Mouse (Mus musculus) intestine, postnatal 0 days (tissue): ENCODE measurements around the gene Ndst2. TPM values are rescaled to one million over a fixed set of nuclear protein-coding genes. Genes with fewer than 3 reads are reported as not detected.
A peak's percentile ranks its signal among the peaks of the same experiment; 100 is the strongest.

Experiments used
- ATAC-seq: fragments of 200-750 bp; cut with Nextera tagmentation; 2 replicates; pipeline ENCODE4 v1.8.0; 2017; ENCODE audit warnings: mild to moderate bottlenecking, moderate TSS enrichment, moderate library complexity
- H3K27ac ChIP-seq: fragments of 300-500 bp; sonication (generic); 2 replicates; pipeline ENCODE4 v1.5.1; 2014; ENCODE audit warnings: mild to moderate bottlenecking, low read depth, low read length, moderate library complexity
- H3K27me3 ChIP-seq: fragments of 300-500 bp; sonication (generic); replicated peaks from 2 replicates; pipeline ENCODE4 v1.6.1; 2014; ENCODE audit warnings: low read length, mixed read lengths; ENCODE audit not compliant: control insufficient read depth, insufficient read depth
- H3K36me3 ChIP-seq: fragments of 300-500 bp; sonication (generic); 2 replicates; pipeline ENCODE4 v1.6.1; 2014; ENCODE audit warnings: mild to moderate bottlenecking, moderate library complexity; ENCODE audit not compliant: control insufficient read depth, insufficient read depth
- H3K4me1 ChIP-seq: fragments of 300-500 bp; sonication (generic); replicated peaks from 2 replicates; pipeline ENCODE4 v1.6.1; 2014; ENCODE audit warnings: antibody characterized with exemption, low read length, mixed read lengths; ENCODE audit not compliant: control insufficient read depth, insufficient read depth
- H3K4me2 ChIP-seq: fragments of 300-500 bp; sonication (generic); replicated peaks from 2 replicates; pipeline ENCODE4 v1.6.1; 2014; ENCODE audit warnings: low read depth, mild to moderate bottlenecking, moderate library complexity
- H3K4me3 ChIP-seq: fragments of 300-500 bp; sonication (generic); 2 replicates; pipeline ENCODE4 v1.5.1; 2014; ENCODE audit warnings: low read depth, low read length
- H3K9ac ChIP-seq: fragments of 300-500 bp; sonication (generic); 2 replicates; pipeline ENCODE4 v1.6.1; 2014; ENCODE audit warnings: mild to moderate bottlenecking, low read depth, low read length
- H3K9me3 ChIP-seq: fragments of 300-500 bp; sonication (generic); 2 replicates; pipeline ENCODE4 v1.6.1; 2016; ENCODE audit warnings: mixed run types; ENCODE audit not compliant: control insufficient read depth
- CTCF ChIP-seq: sonication (generic); IDR thresholded peaks from 2 replicates; pipeline ENCODE4 v1.5.1; 2016; ENCODE audit warnings: low read depth, mild to moderate bottlenecking, control low read depth, antibody characterized with exemption, moderate library complexity
- WGBS: fragments of 180-500 bp; shearing (Covaris S2); extraction: QIAGEN DNeasy Blood & Tissue Kit; methylation state at CpG from one replicate; pipeline ENCODE4 v1.1.7; 2014; 5-methylcytosine and 5-hydroxymethylcytosine counted together
- polyA plus RNA-seq: library from polyadenylated mRNA; unstranded; fragments of >200 nt; fragmentation: Nextera tagmentation; extraction: Ambion mirVana; gene quantifications from 2 replicates; pipeline ENCODE4 v1.2.1, GENCODE M21; 2015

The Ndst2 gene
- polyA plus RNA-seq, 1 experiment from 2014 or later: 9.8 TPM

DNA sequence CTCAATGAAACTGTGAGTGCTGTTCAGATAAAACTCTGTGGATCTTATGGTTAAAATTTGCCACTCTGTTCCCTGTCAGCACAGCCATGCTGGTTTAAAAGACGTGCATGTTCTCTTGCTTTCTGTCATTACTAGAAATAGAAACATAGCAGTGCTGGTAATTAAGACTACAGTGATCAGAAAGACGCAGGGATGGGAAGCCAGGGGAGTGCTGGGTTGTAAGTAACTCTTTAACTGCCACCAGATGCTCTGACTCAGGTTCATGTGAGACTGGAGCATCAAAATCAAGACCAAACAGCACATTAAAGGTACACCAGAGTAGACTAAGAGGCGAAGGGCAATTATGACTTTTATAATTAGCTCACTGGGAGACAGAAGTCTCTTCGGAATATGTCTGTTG lies 14.0 kb upstream of the Ndst2 start:
- no peak for ATAC-seq
- H3K27me3 ChIP-seq: no peaks in the 10 kb centered on the region
- no peak overlapping the region for H3K9ac ChIP-seq
- TF ChIP-seq CTCF: no peak
- H3K36me3 ChIP-seq: peaks cover 27% of the 10 kb centered on the region
- H3K9me3 ChIP-seq: no peaks in the 10 kb centered on the region
- H3K4me1 ChIP-seq: 0 out of 2 replicates have a peak, but pooled peaks cover 3% of the 10 kb centered on the region
- 64% methylated on average over 4 of the region's 4 CpGs for WGBS
- H3K27ac ChIP-seq: no peak overlapping the region
- no peak overlapping the region for H3K4me3 ChIP-seq
- no peak overlapping the region for H3K4me2 ChIP-seq

DNA sequence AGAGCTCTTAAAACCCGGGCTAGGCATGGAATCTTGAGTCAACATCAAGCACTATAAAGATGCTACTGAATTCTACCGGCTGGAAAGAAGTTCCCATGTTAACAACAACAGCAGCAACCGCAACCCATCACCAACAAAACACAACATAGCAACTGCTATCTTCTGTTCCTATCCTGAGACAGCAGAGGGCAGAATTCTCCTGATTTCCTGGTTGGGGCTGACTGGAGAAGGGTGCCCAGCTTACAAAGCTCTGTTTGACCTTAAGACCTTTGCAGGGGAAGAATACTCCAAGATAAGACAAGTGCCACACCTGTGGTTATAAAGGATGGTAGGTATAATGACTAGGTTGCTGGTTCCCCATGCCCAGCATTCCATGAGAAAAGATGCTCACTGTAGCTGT lies 12.6 kb upstream of the Ndst2 start:
- H3K27me3 ChIP-seq: no peaks in the 10 kb centered on the region
- no peak overlapping the region for H3K9ac ChIP-seq
- H3K4me1 ChIP-seq: 0 out of 2 replicates have a peak, but pooled peaks cover 3% of the 10 kb centered on the region
- H3K36me3 ChIP-seq: peaks cover 35% of the 10 kb centered on the region
- H3K27ac ChIP-seq: no peak overlapping the region
- H3K9me3 ChIP-seq: no peaks in the 10 kb centered on the region
- no peak overlapping the region for H3K4me3 ChIP-seq
- H3K4me2 ChIP-seq: no peak overlapping the region
- TF ChIP-seq CTCF: peak; percentile 63
- 68% methylated on average over 3 of the region's 3 CpGs for WGBS
- ATAC-seq: 0 out of 2 replicates have a peak, but pooled peaks have one; percentile 9

DNA sequence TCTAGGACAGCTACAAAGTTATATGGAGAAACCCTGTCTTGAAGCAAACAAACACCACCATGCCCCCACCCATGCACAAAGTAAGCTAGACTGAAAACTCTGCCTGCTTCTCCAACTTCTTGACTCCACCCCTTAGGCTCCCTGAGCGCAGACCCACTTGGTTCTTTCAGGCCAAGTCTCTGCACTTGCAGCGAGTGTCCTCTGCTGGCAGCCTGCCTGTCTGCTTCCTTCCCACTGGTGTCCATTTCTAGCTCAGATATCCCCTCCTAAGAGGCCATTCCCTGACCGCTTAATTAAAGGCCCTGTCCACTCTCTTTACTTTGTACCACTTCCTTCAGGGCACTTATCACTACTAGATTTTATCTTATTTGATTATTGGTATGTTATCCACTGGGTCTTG lies 9.3 kb upstream of the Ndst2 start:
- H3K4me3 ChIP-seq: no peak overlapping the region
- H3K4me1 ChIP-seq: no peaks in the 10 kb centered on the region
- no peak for ATAC-seq
- 65% methylated on average over 3 of the region's 3 CpGs for WGBS
- H3K9me3 ChIP-seq: no peaks in the 10 kb centered on the region
- no peak overlapping the region for H3K27ac ChIP-seq
- peaks cover 65% of the 10 kb centered on the region for H3K36me3 ChIP-seq
- no peaks in the 10 kb centered on the region for H3K27me3 ChIP-seq
- peak; percentile 36 for TF ChIP-seq CTCF
- no peak overlapping the region for H3K9ac ChIP-seq
- no peak overlapping the region for H3K4me2 ChIP-seq

DNA sequence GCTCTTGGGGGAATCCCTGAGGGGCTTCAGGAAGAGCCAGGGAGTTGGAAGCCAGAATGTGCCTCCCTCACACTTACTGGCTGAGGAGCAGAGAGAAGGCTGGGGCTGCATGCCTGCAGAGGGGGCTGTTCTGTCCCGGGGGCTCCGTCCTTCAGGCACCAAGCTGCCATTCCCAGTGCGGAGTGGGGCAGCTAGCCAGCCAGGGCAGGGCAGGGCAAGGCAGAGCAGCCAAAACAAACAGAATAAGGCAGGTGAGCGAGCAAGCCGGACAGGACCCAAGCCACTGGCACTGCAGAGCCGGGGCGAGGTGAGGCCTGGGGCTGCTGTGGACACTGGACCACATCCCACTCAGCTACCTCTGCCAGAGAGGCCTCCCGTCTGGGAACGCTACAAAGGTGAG lies 6.9 kb upstream of the Ndst2 start:
- no peak for ATAC-seq
- no peaks in the 10 kb centered on the region for H3K4me1 ChIP-seq
- H3K4me3 ChIP-seq: no peak overlapping the region
- H3K4me2 ChIP-seq: no peak overlapping the region
- WGBS: 77% methylated on average over 9 of the region's 9 CpGs
- H3K27me3 ChIP-seq: no peaks in the 10 kb centered on the region
- no peak for TF ChIP-seq CTCF
- H3K36me3 ChIP-seq: peaks cover 70% of the 10 kb centered on the region
- H3K27ac ChIP-seq: no peak overlapping the region
- H3K9me3 ChIP-seq: no peaks in the 10 kb centered on the region
- H3K9ac ChIP-seq: no peak overlapping the region

DNA sequence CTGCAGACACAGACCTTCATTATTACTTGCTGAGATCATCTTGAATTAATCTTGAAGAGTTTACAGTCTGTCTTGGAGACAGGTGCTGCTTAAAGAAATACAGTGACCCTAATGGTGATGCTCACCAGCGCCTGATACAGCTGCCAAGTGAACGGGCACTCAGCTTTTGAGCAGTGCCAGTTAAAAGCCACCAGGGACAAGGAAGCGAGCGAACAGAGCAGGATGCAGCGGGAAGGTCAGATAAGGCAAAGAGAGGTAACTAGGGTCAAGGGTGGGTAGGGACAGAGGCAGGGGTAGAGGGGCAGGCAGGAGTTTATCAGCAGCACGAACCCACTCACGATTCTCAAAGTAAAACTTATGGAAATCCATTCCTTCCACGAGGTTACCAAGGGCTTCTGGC lies 4.1 kb upstream of the Ndst2 start:
- H3K4me1 ChIP-seq: peaks cover under 1% of the 10 kb centered on the region; the same call in 1 of the 2 replicates
- H3K9me3 ChIP-seq: no peaks in the 10 kb centered on the region
- no peak overlapping the region for H3K9ac ChIP-seq
- H3K27ac ChIP-seq: no peak overlapping the region
- H3K4me3 ChIP-seq: no peak overlapping the region
- no peak for TF ChIP-seq CTCF
- H3K27me3 ChIP-seq: no peaks in the 10 kb centered on the region
- H3K4me2 ChIP-seq: no peak overlapping the region
- no peak for ATAC-seq
- peaks cover 53% of the 10 kb centered on the region for H3K36me3 ChIP-seq
- WGBS: 81% methylated on average over 8 of the region's 8 CpGs

DNA sequence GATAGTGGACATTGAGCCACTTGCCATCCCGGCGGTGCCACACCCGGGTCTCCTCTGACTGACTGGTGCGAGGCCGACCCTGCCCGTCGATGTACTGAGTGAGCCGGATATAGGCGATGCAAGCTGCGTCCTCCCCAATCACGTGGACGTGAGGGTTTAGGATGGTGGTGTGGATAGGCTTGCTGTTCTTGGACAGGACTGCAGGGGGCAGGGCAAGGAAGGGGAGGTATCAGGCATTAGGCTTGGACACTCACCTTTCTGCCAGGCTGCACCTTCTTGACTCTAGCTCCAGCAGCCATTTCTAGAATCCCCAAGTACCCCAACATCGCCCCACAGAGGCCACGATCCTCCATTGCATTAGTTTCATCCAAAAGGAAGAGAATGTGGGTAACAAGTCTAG lies 2.9 kb upstream of the Ndst2 start:
- no peaks in the 10 kb centered on the region for H3K27me3 ChIP-seq
- no peak overlapping the region for H3K4me3 ChIP-seq
- H3K4me2 ChIP-seq: peak overlapping the region; percentile 27; the same call in 1 of the 2 replicates
- peaks cover 3% of the 10 kb centered on the region; the same call in 1 of the 2 replicates for H3K4me1 ChIP-seq
- peak; percentile 57 for ATAC-seq
- peaks cover 48% of the 10 kb centered on the region for H3K36me3 ChIP-seq
- H3K9ac ChIP-seq: no peak overlapping the region
- WGBS: 24% methylated on average over 14 of the region's 14 CpGs
- H3K9me3 ChIP-seq: no peaks in the 10 kb centered on the region
- TF ChIP-seq CTCF: peak; percentile 87
- no peak overlapping the region for H3K27ac ChIP-seq
